Mouse (Mus musculus) liver, embryonic 18 days (tissue): ENCODE data around the gene Vmn2r49. TPM values are rescaled to one million over a fixed set of nuclear protein-coding genes. Genes with fewer than 3 reads are reported as not detected.

Source experiments
- polyA plus RNA-seq: library from polyadenylated mRNA; depleted of rRNA; stranded (reverse); fragments of >200 nt; gene quantifications from 2 replicates; pipeline ENCODE4 v1.2.3, GENCODE M21; 2012; rRNA removed

Gene Vmn2r49
- polyA plus RNA-seq: not detected in 2 replicates

GRCm38 (mm10) chr7:9992157-9992556, at the start of gene Vmn2r49:
Gene Vmn2r49, minus strand, starts transcription at chr7:9992257.

GRCm38 (mm10) chr7:9953485-9953884, 38.6 kb downstream of the Vmn2r49 start, which contains the start of gene Vmn2r48:
Gene Vmn2r48, minus strand, starts transcription at chr7:9953585.

Other genes starting within 250 kb of the Vmn2r49 start
- gene Vmn2r46, start 221.7 kb downstream of the Vmn2r49 start, polyA plus RNA-seq: not detected in 2 replicates
- not detected in 2 replicates for gene Vmn2r47, start 150.9 kb downstream of the Vmn2r49 start, polyA plus RNA-seq
- not detected in 2 replicates for gene Vmn2r48, start 38.7 kb downstream of the Vmn2r49 start, polyA plus RNA-seq
- not detected in 2 replicates for gene Vmn2r50, start 61.0 kb upstream of the Vmn2r49 start, polyA plus RNA-seq
- gene Vmn2r51, start 113.5 kb upstream of the Vmn2r49 start, polyA plus RNA-seq: not detected in 2 replicates
- not detected in 2 replicates for gene Vmn2r52, start 184.3 kb upstream of the Vmn2r49 start, polyA plus RNA-seq